Mouse (Mus musculus): ENCODE measurements around the gene Rybp.
A peak's percentile ranks its signal among the peaks of the same experiment; 100 is the strongest.

Gene Rybp

GRCm38 (mm10) chr6:100288016-100288729 is 888 bp upstream of the Rybp start:
- peak; percentile 27 for DNase-seq (ENCODE audit: low read depth, low spot score)

- peak; percentile 76 for DNase-seq (ENCODE audit: low read depth, low spot score)
Measured at GRCm38 (mm10) chr6:100286573-100287333, 532 bp downstream of the Rybp start.

- DNase-seq (ENCODE audit: low read depth, low spot score) = peak; percentile 69
Measured at GRCm38 (mm10) chr6:100285985-100286572, 1.2 kb downstream of the Rybp start.

- no peak for DNase-seq (ENCODE audit: low read depth, low spot score)
Measured at GRCm38 (mm10) chr6:100278841-100279240, 8.4 kb downstream of the Rybp start.

- no peak for DNase-seq (ENCODE audit: low read depth, low spot score)
Measured at GRCm38 (mm10) chr6:100276344-100276743, 10.9 kb downstream of the Rybp start.

GRCm38 (mm10) chr6:100275643-100276042 is 11.6 kb downstream of the Rybp start:
- DNase-seq (ENCODE audit: low read depth, low spot score) = no peak

GRCm38 (mm10) chr6:100273556-100273955 is 13.7 kb downstream of the Rybp start:
- no peak for DNase-seq (ENCODE audit: low read depth, low spot score)

GRCm38 (mm10) chr6:100271992-100272391 is 15.3 kb downstream of the Rybp start:
- DNase-seq (ENCODE audit: low read depth, low spot score) = peak; percentile 56

- no peak for DNase-seq (ENCODE audit: low read depth, low spot score)
Measured at GRCm38 (mm10) chr6:100270765-100271164, 16.5 kb downstream of the Rybp start.

GRCm38 (mm10) chr6:100259607-100260006 is 27.7 kb downstream of the Rybp start:
- no peak for DNase-seq (ENCODE audit: low read depth, low spot score)

GRCm38 (mm10) chr6:100258278-100258677 is 29.0 kb downstream of the Rybp start:
- DNase-seq (ENCODE audit: low read depth, low spot score) = no peak

- no peak for DNase-seq (ENCODE audit: low read depth, low spot score)
Measured at GRCm38 (mm10) chr6:100255411-100255810, 31.9 kb downstream of the Rybp start.

- no peak for DNase-seq (ENCODE audit: low read depth, low spot score)
Measured at GRCm38 (mm10) chr6:100254671-100255070, 32.6 kb downstream of the Rybp start.

- no peak for DNase-seq (ENCODE audit: low read depth, low spot score)
Measured at GRCm38 (mm10) chr6:100244474-100244873, 42.8 kb downstream of the Rybp start.

GRCm38 (mm10) chr6:100235036-100235435 is 52.2 kb downstream of the Rybp start:
- no peak for DNase-seq (ENCODE audit: low read depth, low spot score)

- no peak for DNase-seq (ENCODE audit: low read depth, low spot score)
Measured at GRCm38 (mm10) chr6:100233522-100233921, 53.8 kb downstream of the Rybp start.

- no peak for DNase-seq (ENCODE audit: low read depth, low spot score)
Measured at GRCm38 (mm10) chr6:100233061-100233460, 54.2 kb downstream of the Rybp start.

- no peak for DNase-seq (ENCODE audit: low read depth, low spot score)
Measured at GRCm38 (mm10) chr6:100226204-100226603, 61.1 kb downstream of the Rybp start.

- DNase-seq (ENCODE audit: low read depth, low spot score) = no peak
Measured at GRCm38 (mm10) chr6:100223932-100224331, 63.4 kb downstream of the Rybp start.

- DNase-seq (ENCODE audit: low read depth, low spot score) = no peak
Measured at GRCm38 (mm10) chr6:100223435-100223834, 63.9 kb downstream of the Rybp start.

- DNase-seq (ENCODE audit: low read depth, low spot score) = no peak
Measured at GRCm38 (mm10) chr6:100222927-100223326, 64.4 kb downstream of the Rybp start.

- DNase-seq (ENCODE audit: low read depth, low spot score) = no peak
Measured at GRCm38 (mm10) chr6:100221803-100222202, 65.5 kb downstream of the Rybp start.

All from A20 (cell line).